Mouse (Mus musculus): ENCODE measurements around the gene Naa20. TPM values are rescaled to one million over a fixed set of nuclear protein-coding genes. Genes with fewer than 3 reads are reported as not detected.

The Naa20 gene
- polyA plus RNA-seq, 1 experiment from 2014 or later: 152 TPM

DNA sequence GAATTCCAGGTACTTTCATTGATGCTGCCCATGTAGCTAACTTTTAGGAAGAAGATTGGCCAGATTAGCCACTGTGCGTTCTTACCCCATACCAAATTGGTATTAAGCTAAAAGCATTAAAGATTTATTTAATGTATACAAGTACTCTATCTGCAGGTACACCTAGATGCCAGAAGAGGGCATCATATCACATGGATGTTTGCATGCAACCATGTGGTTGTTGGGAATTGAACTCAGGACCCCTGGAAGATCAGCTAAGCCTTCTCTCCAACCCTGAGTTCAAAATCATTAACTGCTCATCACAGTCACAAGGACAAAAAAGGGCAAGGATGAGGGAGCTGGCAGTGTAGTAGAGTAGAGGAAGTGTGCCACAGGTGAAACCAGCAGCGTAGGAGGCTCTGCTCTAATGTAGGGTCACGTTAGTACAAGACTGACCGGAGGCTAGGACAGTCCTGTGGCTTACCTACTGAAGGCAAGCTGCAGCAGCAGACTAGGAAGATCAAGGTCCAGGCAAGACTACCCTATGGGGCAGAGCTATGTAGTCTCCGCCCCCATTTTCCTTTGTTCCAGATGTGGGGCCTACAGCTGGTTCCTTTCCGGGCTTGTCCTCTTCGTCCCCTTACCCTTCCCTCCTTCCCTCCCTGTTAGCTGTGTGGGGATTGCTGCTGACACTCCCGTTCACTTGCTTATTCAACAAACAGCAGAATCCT is 19.2 kb downstream of the Naa20 start:
- WGBS: 88% methylated on average over 8 of the region's 8 CpGs
- Histone ChIP-seq H3K27me3 (no peaks in the 10 kb centered on the region), H3K36me3 (peaks cover 70% of the 10 kb centered on the region)

GRCm38 (mm10) chr2:145934339-145935231 is 32.7 kb downstream of the Naa20 start, which contains the start of the genes Cfap61 and Crnkl1:
Gene Cfap61 (plus strand): TSS chr2:145934784.
Gene Crnkl1 (minus strand): TSS chr2:145935014.
- Histone ChIP-seq H3K9ac (peak within 1 kb of the TSS; percentile 65), H3K9me3 (no peaks in the 10 kb centered on the region), H3K27ac (no peak within 1 kb of the TSS), H3K27me3 (no peaks in the 10 kb centered on the region), H3K4me2 (replicated peaks) (peak within 1 kb of the TSS; percentile 80), H3K36me3 (peaks cover 17% of the 10 kb centered on the region), H3K4me3 (peak within 1 kb of the TSS; percentile 94), H3K4me1 (peaks cover 9% of the 10 kb centered on the region)
- WGBS: under 1% methylated on average over 61 of the region's 61 CpGs
- ATAC-seq (ENCODE audit: insufficient number of reproducible peaks, insufficient read depth, low FRiP score, low TSS enrichment): peak; percentile 96

More for the DNA sequence above, 19.2 kb downstream of the Naa20 start:
- no peak for ATAC-seq (ENCODE audit: insufficient number of reproducible peaks, insufficient read depth, low FRiP score, low TSS enrichment)
- Histone ChIP-seq H3K4me2 (replicated peaks) (no peak overlapping the region), H3K27ac (no peak overlapping the region), H3K9me3 (no peaks in the 10 kb centered on the region), H3K9ac (no peak overlapping the region), H3K4me1 (no peaks in the 10 kb centered on the region), H3K4me3 (no peak overlapping the region)

- peaks cover 9% of the 10 kb centered on the region for H3K4me1 ChIP-seq
- no peak overlapping the region for H3K4me2 ChIP-seq (replicated peaks)
- no peak overlapping the region for H3K4me3 ChIP-seq
- H3K36me3 ChIP-seq: no peaks in the 10 kb centered on the region
- H3K9ac ChIP-seq: no peak overlapping the region
- WGBS: 84% methylated on average over 8 of the region's 8 CpGs
- no peak for ATAC-seq (ENCODE audit: insufficient number of reproducible peaks, insufficient read depth, low FRiP score, low TSS enrichment)
- no peaks in the 10 kb centered on the region for H3K27me3 ChIP-seq
- no peaks in the 10 kb centered on the region for H3K9me3 ChIP-seq
- no peak overlapping the region for H3K27ac ChIP-seq
Observed at GRCm38 (mm10) chr2:145936975-145937374, 35.1 kb downstream of the Naa20 start.

DNA sequence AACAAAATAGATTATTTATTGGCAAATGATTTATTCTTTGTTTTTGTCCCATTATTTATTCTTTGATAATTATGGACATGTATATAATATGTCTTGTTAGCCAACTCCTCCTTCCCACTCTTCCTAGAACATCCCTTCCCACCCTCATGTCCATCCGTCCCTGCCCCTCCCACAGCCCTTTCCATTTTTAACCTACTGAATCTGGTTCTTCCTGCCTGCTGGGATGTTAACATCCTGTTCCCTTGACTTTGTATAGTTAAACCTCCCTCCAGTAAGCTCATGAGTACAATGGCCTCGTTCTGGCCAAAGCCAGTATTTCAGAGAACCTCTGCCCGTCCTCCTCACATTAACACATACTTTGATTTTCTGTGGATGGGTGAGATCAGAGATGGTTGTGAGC is 39.5 kb downstream of the Naa20 start:
- Histone ChIP-seq H3K9me3 (no peaks in the 10 kb centered on the region), H3K4me3 (no peak overlapping the region), H3K4me1 (0 out of 2 replicates have a peak, but pooled peaks cover 7% of the 10 kb centered on the region), H3K36me3 (no peaks in the 10 kb centered on the region), H3K9ac (no peak overlapping the region), H3K27me3 (no peaks in the 10 kb centered on the region), H3K27ac (no peak overlapping the region), H3K4me2 (replicated peaks) (no peak overlapping the region)
- 65% methylated on average over 3 of the region's 3 CpGs for WGBS
- ATAC-seq (ENCODE audit: insufficient number of reproducible peaks, insufficient read depth, low FRiP score, low TSS enrichment): no peak

- H3K27ac ChIP-seq: no peak overlapping the region
- no peak for ATAC-seq (ENCODE audit: insufficient number of reproducible peaks, insufficient read depth, low FRiP score, low TSS enrichment)
- H3K36me3 ChIP-seq: no peaks in the 10 kb centered on the region
- WGBS: 77% methylated on average over 3 of the region's 3 CpGs
- no peak overlapping the region for H3K9ac ChIP-seq
- no peaks in the 10 kb centered on the region for H3K9me3 ChIP-seq
- H3K27me3 ChIP-seq: no peaks in the 10 kb centered on the region
- H3K4me2 ChIP-seq (replicated peaks): no peak overlapping the region
- 0 out of 2 replicates have a peak, but pooled peaks cover 7% of the 10 kb centered on the region for H3K4me1 ChIP-seq
- H3K4me3 ChIP-seq: no peak overlapping the region
Observed at GRCm38 (mm10) chr2:145944286-145944685, 42.4 kb downstream of the Naa20 start.

- Histone ChIP-seq H3K27me3 (no peaks in the 10 kb centered on the region), H3K9ac (no peak overlapping the region), H3K36me3 (no peaks in the 10 kb centered on the region), H3K4me3 (no peak overlapping the region), H3K27ac (no peak overlapping the region), H3K9me3 (no peaks in the 10 kb centered on the region), H3K4me1 (peaks cover 7% of the 10 kb centered on the region; the same call in 1 of the 2 replicates), H3K4me2 (replicated peaks) (no peak overlapping the region)
- WGBS: 56% methylated on average over 7 of the region's 7 CpGs
- ATAC-seq (ENCODE audit: insufficient number of reproducible peaks, insufficient read depth, low FRiP score, low TSS enrichment): no peak
Observed at GRCm38 (mm10) chr2:145948402-145948954, 46.6 kb downstream of the Naa20 start.

GRCm38 (mm10) chr2:145949475-145950068 is 47.7 kb downstream of the Naa20 start:
- H3K27ac ChIP-seq: no peak overlapping the region
- no peak for ATAC-seq (ENCODE audit: insufficient number of reproducible peaks, insufficient read depth, low FRiP score, low TSS enrichment)
- no peak overlapping the region for H3K4me2 ChIP-seq (replicated peaks)
- no peaks in the 10 kb centered on the region for H3K36me3 ChIP-seq
- H3K9ac ChIP-seq: no peak overlapping the region
- H3K27me3 ChIP-seq: no peaks in the 10 kb centered on the region
- WGBS: 36% methylated on average over 11 of the region's 11 CpGs
- H3K9me3 ChIP-seq: no peaks in the 10 kb centered on the region
- H3K4me3 ChIP-seq: no peak overlapping the region
- H3K4me1 ChIP-seq: peaks cover 5% of the 10 kb centered on the region; the same call in 1 of the 2 replicates

DNA sequence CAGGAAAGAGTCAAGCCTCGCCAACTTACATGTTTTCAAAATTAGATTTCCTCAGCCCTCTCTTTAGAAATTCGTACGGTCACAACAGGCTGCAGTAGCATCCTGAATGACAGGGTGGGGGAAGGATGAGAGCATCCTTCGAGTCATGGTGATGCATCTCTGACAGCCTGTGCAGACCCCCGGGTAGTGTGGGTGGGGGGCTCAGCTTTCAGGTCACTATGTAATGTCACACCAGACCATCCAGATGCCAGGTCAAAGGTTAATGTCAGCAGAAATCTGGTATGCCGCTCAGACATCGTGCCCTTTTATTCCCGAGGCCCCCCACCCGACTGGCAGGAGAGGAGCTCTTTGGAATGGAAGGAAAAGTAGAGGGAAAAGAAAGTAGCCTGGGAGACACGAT is 48.3 kb downstream of the Naa20 start:
- Histone ChIP-seq H3K9me3 (no peaks in the 10 kb centered on the region), H3K27me3 (no peaks in the 10 kb centered on the region), H3K4me3 (no peak overlapping the region), H3K27ac (no peak overlapping the region), H3K4me2 (replicated peaks) (no peak overlapping the region), H3K36me3 (no peaks in the 10 kb centered on the region), H3K9ac (no peak overlapping the region), H3K4me1 (peaks cover 5% of the 10 kb centered on the region; the same call in 1 of the 2 replicates)
- WGBS: 8% methylated on average over 10 of the region's 10 CpGs
- ATAC-seq (ENCODE audit: insufficient number of reproducible peaks, insufficient read depth, low FRiP score, low TSS enrichment): no peak

GRCm38 (mm10) chr2:145952726-145953125 is 50.8 kb downstream of the Naa20 start:
- no peak for ATAC-seq (ENCODE audit: insufficient number of reproducible peaks, insufficient read depth, low FRiP score, low TSS enrichment)
- no peaks in the 10 kb centered on the region for H3K9me3 ChIP-seq
- no peak overlapping the region for H3K9ac ChIP-seq
- H3K4me2 ChIP-seq (replicated peaks): no peak overlapping the region
- H3K4me3 ChIP-seq: no peak overlapping the region
- H3K27ac ChIP-seq: no peak overlapping the region
- H3K4me1 ChIP-seq: peaks cover 5% of the 10 kb centered on the region; the same call in 1 of the 2 replicates
- 0 out of 2 replicates have a peak, but pooled peaks cover 3% of the 10 kb centered on the region for H3K27me3 ChIP-seq
- no peaks in the 10 kb centered on the region for H3K36me3 ChIP-seq
- 81% methylated on average over 5 of the region's 5 CpGs for WGBS

GRCm38 (mm10) chr2:145955844-145956243 is 53.9 kb downstream of the Naa20 start:
- no peak overlapping the region for H3K27ac ChIP-seq
- no peak overlapping the region for H3K4me2 ChIP-seq (replicated peaks)
- ATAC-seq (ENCODE audit: insufficient number of reproducible peaks, insufficient read depth, low FRiP score, low TSS enrichment): no peak
- H3K4me3 ChIP-seq: no peak overlapping the region
- no peaks in the 10 kb centered on the region for H3K4me1 ChIP-seq
- H3K9me3 ChIP-seq: no peaks in the 10 kb centered on the region
- 70% methylated on average over 10 of the region's 10 CpGs for WGBS
- H3K36me3 ChIP-seq: no peaks in the 10 kb centered on the region
- H3K9ac ChIP-seq: no peak overlapping the region
- H3K27me3 ChIP-seq: 0 out of 2 replicates have a peak, but pooled peaks cover 3% of the 10 kb centered on the region

GRCm38 (mm10) chr2:145956318-145956717 is 54.4 kb downstream of the Naa20 start:
- ATAC-seq (ENCODE audit: insufficient number of reproducible peaks, insufficient read depth, low FRiP score, low TSS enrichment): no peak
- Histone ChIP-seq H3K4me3 (no peak overlapping the region), H3K4me2 (replicated peaks) (no peak overlapping the region), H3K4me1 (no peaks in the 10 kb centered on the region), H3K27ac (no peak overlapping the region), H3K9me3 (no peaks in the 10 kb centered on the region), H3K27me3 (0 out of 2 replicates have a peak, but pooled peaks cover 3% of the 10 kb centered on the region), H3K36me3 (no peaks in the 10 kb centered on the region), H3K9ac (no peak overlapping the region)
- 77% methylated on average over 5 of the region's 5 CpGs for WGBS
